ENCODE assay signal across 8 mouse cellular contexts in the genomic region with DNA sequence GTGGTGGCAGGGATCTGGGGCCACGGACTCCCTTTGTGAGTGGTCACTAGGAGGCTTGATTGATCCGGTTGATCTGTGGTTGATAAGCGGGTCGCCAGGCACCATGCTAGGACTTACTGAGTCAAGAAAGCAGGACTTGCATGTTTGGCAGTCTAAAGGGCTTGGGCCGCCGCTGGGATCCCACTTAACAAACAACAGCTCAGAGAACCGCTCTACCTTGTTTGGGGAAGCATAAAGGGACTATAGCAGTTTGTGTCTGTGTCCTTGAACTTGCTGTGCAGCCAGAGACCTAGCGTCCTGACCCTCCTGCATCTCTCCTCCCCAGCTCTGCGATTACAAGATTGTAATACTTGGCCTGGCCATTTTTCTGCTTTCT. TPM values are rescaled to one million over a fixed set of nuclear protein-coding genes. Genes with fewer than 3 reads are reported as not detected.
DNase-seq lines count a peak whose midpoint lies in the region; ATAC-seq and TF ChIP-seq lines count a peak whose summit lies in the region.
"Had no signal": no experiment of that assay in that cellular context is flagged by ENCODE, and none has a peak within 500 bp of the region (broad histone marks: within the 10 kb centered on the region; RNA-seq: fewer than 3 reads in every experiment).

No protein-coding gene starts in this region.

- DNase-seq in kidney, postnatal 0 days (ENCODE audit: low spot score), result no peak
- DNase-seq in kidney, adult 11 months, result no peak
- no peak for DNase-seq in intestine, embryonic 14.5 days (ENCODE audit: low spot score)
- DNase-seq in neural tube, embryonic 11.5 days (ENCODE audit: low spot score), result no peak
- DNase-seq in cerebellum, postnatal 4 days (ENCODE audit: low spot score in 2 of 2), result no peak
- DNase-seq in cerebellum, postnatal 10 days, result no peak
- DNase-seq: kidney, adult 9 months had no signal

- ATAC-seq in kidney, postnatal 0 days (replicated peaks; ENCODE audit: low FRiP score, low read depth), result no peak
- no peak for ATAC-seq in embryonic facial prominence, embryonic 12.5 days (ENCODE audit: insufficient number of reproducible peaks, insufficient read depth, low FRiP score, low TSS enrichment)
- no peak for ATAC-seq in intestine, embryonic 14.5 days (replicated peaks; ENCODE audit: low FRiP score, low TSS enrichment, low read depth)
- ATAC-seq in neural tube, embryonic 11.5 days (ENCODE audit: insufficient read depth, low FRiP score, low TSS enrichment), result no peak

- no peak for TF ChIP-seq CTCF in kidney, postnatal 0 days (IDR thresholded peaks at IDR 0.05; ENCODE audit: low read depth)

- no peaks in the 10 kb centered on the region for H3K36me3 ChIP-seq in kidney, postnatal 0 days (ENCODE audit: insufficient read depth, low read length)
- no peaks in the 10 kb centered on the region for H3K36me3 ChIP-seq in embryonic facial prominence, embryonic 12.5 days
- no peaks in the 10 kb centered on the region for H3K36me3 ChIP-seq in intestine, embryonic 14.5 days (ENCODE audit: control insufficient read depth, insufficient read depth, low read length)
- no peaks in the 10 kb centered on the region for H3K36me3 ChIP-seq in neural tube, embryonic 11.5 days (ENCODE audit: control insufficient read depth, insufficient read depth, low read length)

- H3K9ac ChIP-seq in kidney, postnatal 0 days (ENCODE audit: low read depth, low read length), result no peak overlapping the region
- no peak overlapping the region for H3K9ac ChIP-seq in embryonic facial prominence, embryonic 12.5 days
- no peak overlapping the region for H3K9ac ChIP-seq in intestine, embryonic 14.5 days (ENCODE audit: low read length)
- no peak overlapping the region for H3K9ac ChIP-seq in neural tube, embryonic 11.5 days (ENCODE audit: low read length)

- H3K4me1 ChIP-seq in kidney, postnatal 0 days (replicated peaks; ENCODE audit: insufficient read depth, low read length), result no peaks in the 10 kb centered on the region
- H3K4me1 ChIP-seq in embryonic facial prominence, embryonic 12.5 days, result 0 out of 2 replicates have a peak, but pooled peaks cover 4% of the 10 kb centered on the region
- H3K4me1 ChIP-seq in intestine, embryonic 14.5 days (replicated peaks; ENCODE audit: control insufficient read depth, insufficient read depth, low read length), result 0 out of 2 replicates have a peak, but pooled peaks cover 8% of the 10 kb centered on the region
- H3K4me1 ChIP-seq in neural tube, embryonic 11.5 days (ENCODE audit: control insufficient read depth, insufficient read depth, low read length), result no peaks in the 10 kb centered on the region

- peaks cover 4% of the 10 kb centered on the region; the same call in 1 of the 2 replicates for H3K27me3 ChIP-seq in kidney, postnatal 0 days (ENCODE audit: insufficient read depth, low read length)
- H3K27me3 ChIP-seq in embryonic facial prominence, embryonic 12.5 days, result peaks cover 47% of the 10 kb centered on the region
- H3K27me3 ChIP-seq in intestine, embryonic 14.5 days (replicated peaks; ENCODE audit: control insufficient read depth, insufficient read depth, low read length), result peaks cover 19% of the 10 kb centered on the region; the same call in 1 of the 2 replicates
- H3K27me3 ChIP-seq in neural tube, embryonic 11.5 days (ENCODE audit: control insufficient read depth, insufficient read depth, low read length), result peaks cover 17% of the 10 kb centered on the region

- H3K4me3 ChIP-seq in kidney, postnatal 0 days (replicated peaks; ENCODE audit: low read depth, low read length), result no peak overlapping the region
- H3K4me3 ChIP-seq in embryonic facial prominence, embryonic 12.5 days, result no peak overlapping the region
- H3K4me3 ChIP-seq in intestine, embryonic 14.5 days (ENCODE audit: low read depth, low read length), result no peak overlapping the region
- no peak overlapping the region for H3K4me3 ChIP-seq in neural tube, embryonic 11.5 days (ENCODE audit: low read depth, low read length)

- no peaks in the 10 kb centered on the region for H3K9me3 ChIP-seq in kidney, postnatal 0 days (replicated peaks; ENCODE audit: low read length)
- no peaks in the 10 kb centered on the region for H3K9me3 ChIP-seq in embryonic facial prominence, embryonic 12.5 days
- no peaks in the 10 kb centered on the region for H3K9me3 ChIP-seq in intestine, embryonic 14.5 days (ENCODE audit: control insufficient read depth, low read length)
- H3K9me3 ChIP-seq in neural tube, embryonic 11.5 days (ENCODE audit: control insufficient read depth, low read length), result no peaks in the 10 kb centered on the region

- WGBS in kidney, postnatal 0 days, result 49% methylated on average over 9 of the region's 9 CpGs
- 27% methylated on average over 9 of the region's 9 CpGs for WGBS in embryonic facial prominence, embryonic 12.5 days
- WGBS in intestine, embryonic 14.5 days, result 39% methylated on average over 9 of the region's 9 CpGs
- 22% methylated on average over 9 of the region's 9 CpGs for WGBS in neural tube, embryonic 11.5 days

- H3K4me2 ChIP-seq in kidney, postnatal 0 days (ENCODE audit: low read length), result peak overlapping the region; percentile 46
- H3K4me2 ChIP-seq in embryonic facial prominence, embryonic 12.5 days (replicated peaks), result peak overlapping the region; percentile 27; the same call in 1 of the 2 replicates
- peak overlapping the region; percentile 40; the same call in 1 of the 2 replicates for H3K4me2 ChIP-seq in intestine, embryonic 14.5 days (ENCODE audit: low read length)
- peak overlapping the region; percentile 26 for H3K4me2 ChIP-seq in neural tube, embryonic 11.5 days (ENCODE audit: low read depth)

- H3K27ac ChIP-seq in kidney, postnatal 0 days, result no peak overlapping the region
- no peak overlapping the region for H3K27ac ChIP-seq in embryonic facial prominence, embryonic 12.5 days
- no peak overlapping the region for H3K27ac ChIP-seq in intestine, embryonic 14.5 days (ENCODE audit: low read depth)
- H3K27ac ChIP-seq in neural tube, embryonic 11.5 days (ENCODE audit: low read depth, low read length), result no peak overlapping the region

RNA-seq across cellular contexts. Expression of gene Slc15a1, which starts 0.4 kb away (rescaled TPM):
- polyA plus RNA-seq in kidney, postnatal 0 days (2015; fragmentation: Nextera tagmentation; extraction: Ambion mirVana), result 0.74 and 1.2 TPM in 2 replicates
- 0.06 and 0.09 TPM in 2 replicates for polyA plus RNA-seq in embryonic facial prominence, embryonic 12.5 days (2016; fragmentation: Nextera tagmentation; extraction: Ambion mirVana)
- polyA plus RNA-seq in intestine, embryonic 14.5 days (2014; fragmentation: Nextera tagmentation; extraction: Ambion mirVana), result 0.39 and 0.89 TPM in 2 replicates
- polyA plus RNA-seq in neural tube, embryonic 11.5 days (2014; fragmentation: Nextera tagmentation; extraction: Ambion mirVana), result not detected in 2 replicates
